Mouse (Mus musculus): Measurements from ENCODE around the gene Gper1. TPM values are rescaled to one million over a fixed set of nuclear protein-coding genes. Genes with fewer than 3 reads are reported as not detected.
A peak's percentile ranks its signal among the peaks of the same experiment; 100 is the strongest.

Gene Gper1
- total RNA-seq (2014; rRNA removed) = 6.8 and 9.1 TPM in 2 replicates
- 6.8 and 8.1 TPM in 2 replicates for polyA plus RNA-seq (2015; fragmentation: Nextera tagmentation; extraction: Ambion mirVana)

GRCm38 (mm10) chr5:139423026-139423865 is at the start of gene Gper1:
TSS of gene Gper1 (plus strand) at chr5:139423151.
- WGBS = 25% methylated on average over 21 of the region's 21 CpGs
- peaks cover 9% of the 10 kb centered on the region; the same call in 1 of the 2 replicates for H3K4me1 ChIP-seq (ENCODE audit: insufficient read depth)
- peak; percentile 63 for DNase-seq
- peak within 1 kb of the TSS; percentile 26 for H3K4me3 ChIP-seq (ENCODE audit: low read depth, low read length)
- peak within 1 kb of the TSS; percentile 39 for H3K4me2 ChIP-seq (ENCODE audit: low read depth)
- H3K9ac ChIP-seq = peak within 1 kb of the TSS; percentile 28; the same call in 1 of the 2 replicates
- no peaks in the 10 kb centered on the region for H3K36me3 ChIP-seq (ENCODE audit: insufficient read depth)
- H3K27ac ChIP-seq (ENCODE audit: low read depth, low read length) = peak within 1 kb of the TSS; percentile 21; the same call in 1 of the 2 replicates
- H3K27me3 ChIP-seq (ENCODE audit: insufficient read depth, low read length) = no peaks in the 10 kb centered on the region
- 0 out of 2 replicates have a peak, but pooled peaks have one; percentile 40 for ATAC-seq
- TF ChIP-seq CTCF (IDR thresholded peaks at IDR 0.05; ENCODE audit: low read depth) = 0 out of 2 replicates have a peak, but pooled peaks have one; percentile 15
- no peaks in the 10 kb centered on the region for H3K9me3 ChIP-seq (ENCODE audit: low read length)

GRCm38 (mm10) chr5:139373889-139374444 is 49.0 kb upstream of the Gper1 start:
- no peaks in the 10 kb centered on the region for H3K36me3 ChIP-seq (ENCODE audit: insufficient read depth)
- H3K9ac ChIP-seq = no peak overlapping the region
- H3K4me3 ChIP-seq (ENCODE audit: low read depth, low read length) = no peak overlapping the region
- H3K27ac ChIP-seq (ENCODE audit: low read depth, low read length) = no peak overlapping the region
- no peaks in the 10 kb centered on the region for H3K27me3 ChIP-seq (ENCODE audit: insufficient read depth, low read length)
- no peak for TF ChIP-seq CTCF (IDR thresholded peaks at IDR 0.05; ENCODE audit: low read depth)
- 0 out of 2 replicates have a peak, but pooled peaks cover 5% of the 10 kb centered on the region for H3K4me1 ChIP-seq (ENCODE audit: insufficient read depth)
- no peak overlapping the region for H3K4me2 ChIP-seq (ENCODE audit: low read depth)
- H3K9me3 ChIP-seq (ENCODE audit: low read length) = no peaks in the 10 kb centered on the region
- no peak for ATAC-seq
- no peak for DNase-seq
- 85% methylated on average over 6 of the region's 6 CpGs for WGBS

- DNase-seq = no peak
Observed at GRCm38 (mm10) chr5:139374841-139375240, 48.1 kb upstream of the Gper1 start.

GRCm38 (mm10) chr5:139377468-139378270 is 45.3 kb upstream of the Gper1 start, which contains the start of gene Gpr146:
TSS of gene Gpr146 (plus strand) at chr5:139377697.
- WGBS = 75% methylated on average over 18 of the region's 18 CpGs
- Histone ChIP-seq H3K9me3 (ENCODE audit: low read length) (no peaks in the 10 kb centered on the region), H3K4me1 (ENCODE audit: insufficient read depth) (no peaks in the 10 kb centered on the region; the same call in 1 of the 2 replicates), H3K27ac (ENCODE audit: low read depth, low read length) (no peak within 1 kb of the TSS), H3K4me3 (ENCODE audit: low read depth, low read length) (no peak within 1 kb of the TSS), H3K27me3 (ENCODE audit: insufficient read depth, low read length) (no peaks in the 10 kb centered on the region), H3K9ac (no peak within 1 kb of the TSS), H3K4me2 (ENCODE audit: low read depth) (no peak within 1 kb of the TSS), H3K36me3 (ENCODE audit: insufficient read depth) (no peaks in the 10 kb centered on the region)
- TF ChIP-seq CTCF (IDR thresholded peaks at IDR 0.05; ENCODE audit: low read depth) = no peak
- DNase-seq (no peak), ATAC-seq (no peak)

More at GRCm38 (mm10) chr5:139374841-139375240, 48.1 kb upstream of the Gper1 start:
- Histone ChIP-seq H3K27ac (ENCODE audit: low read depth, low read length) (no peak overlapping the region), H3K4me3 (ENCODE audit: low read depth, low read length) (no peak overlapping the region), H3K9me3 (ENCODE audit: low read length) (no peaks in the 10 kb centered on the region), H3K4me1 (ENCODE audit: insufficient read depth) (peaks cover 5% of the 10 kb centered on the region; the same call in 1 of the 2 replicates), H3K36me3 (ENCODE audit: insufficient read depth) (no peaks in the 10 kb centered on the region), H3K4me2 (ENCODE audit: low read depth) (no peak overlapping the region), H3K9ac (no peak overlapping the region), H3K27me3 (ENCODE audit: insufficient read depth, low read length) (no peaks in the 10 kb centered on the region)
- 88% methylated on average over 2 of the region's 2 CpGs for WGBS
- no peak for ATAC-seq
- no peak for TF ChIP-seq CTCF (IDR thresholded peaks at IDR 0.05; ENCODE audit: low read depth)

GRCm38 (mm10) chr5:139378271-139378556 is 44.7 kb upstream of the Gper1 start:
- Histone ChIP-seq H3K4me2 (ENCODE audit: low read depth) (no peak overlapping the region), H3K9ac (no peak overlapping the region), H3K4me3 (ENCODE audit: low read depth, low read length) (no peak overlapping the region), H3K27ac (ENCODE audit: low read depth, low read length) (no peak overlapping the region), H3K36me3 (ENCODE audit: insufficient read depth) (no peaks in the 10 kb centered on the region), H3K27me3 (ENCODE audit: insufficient read depth, low read length) (no peaks in the 10 kb centered on the region), H3K9me3 (ENCODE audit: low read length) (no peaks in the 10 kb centered on the region), H3K4me1 (ENCODE audit: insufficient read depth) (no peaks in the 10 kb centered on the region; the same call in 1 of the 2 replicates)
- DNase-seq (no peak), ATAC-seq (no peak)
- no peak for TF ChIP-seq CTCF (IDR thresholded peaks at IDR 0.05; ENCODE audit: low read depth)
- WGBS = 90% methylated on average over 7 of the region's 7 CpGs

- DNase-seq = peak; percentile 42
- H3K27me3 ChIP-seq (ENCODE audit: insufficient read depth, low read length) = no peaks in the 10 kb centered on the region
- no peaks in the 10 kb centered on the region for H3K36me3 ChIP-seq (ENCODE audit: insufficient read depth)
- H3K9me3 ChIP-seq (ENCODE audit: low read length) = no peaks in the 10 kb centered on the region
- ATAC-seq = peak; percentile 34; the same call in 1 of the 2 replicates
- H3K27ac ChIP-seq (ENCODE audit: low read depth, low read length) = peak overlapping the region; percentile 35; the same call in 1 of the 2 replicates
- TF ChIP-seq CTCF (IDR thresholded peaks at IDR 0.05; ENCODE audit: low read depth) = no peak
- no peak overlapping the region for H3K4me3 ChIP-seq (ENCODE audit: low read depth, low read length)
- WGBS = 63% methylated on average over 21 of the region's 21 CpGs
- no peak overlapping the region for H3K4me2 ChIP-seq (ENCODE audit: low read depth)
- no peak overlapping the region for H3K9ac ChIP-seq
- no peaks in the 10 kb centered on the region; the same call in 1 of the 2 replicates for H3K4me1 ChIP-seq (ENCODE audit: insufficient read depth)
Observed at GRCm38 (mm10) chr5:139378986-139379629, 43.8 kb upstream of the Gper1 start.

Data from forebrain, postnatal 0 days (tissue).